Mouse (Mus musculus): ENCODE data around the gene Caprin1. TPM values are rescaled to one million over a fixed set of nuclear protein-coding genes. Genes with fewer than 3 reads are reported as not detected.
A peak's percentile ranks its signal among the peaks of the same experiment; 100 is the strongest.

Gene Caprin1
- polyA plus RNA-seq (2016; fragmentation: Nextera tagmentation; extraction: Ambion mirVana) = 477 and 499 TPM in 2 replicates

- H3K9me3 ChIP-seq = no peaks in the 10 kb centered on the region
- H3K27me3 ChIP-seq (ENCODE audit: insufficient read depth, poor library complexity, severe bottlenecking) = no peaks in the 10 kb centered on the region
- H3K36me3 ChIP-seq = peaks cover 31% of the 10 kb centered on the region
- H3K27ac ChIP-seq = peak within 1 kb of the TSS; percentile 100
- H3K4me1 ChIP-seq (replicated peaks) = peaks cover 31% of the 10 kb centered on the region
- peak within 1 kb of the TSS; percentile 98 for H3K4me3 ChIP-seq
- WGBS = 0% methylated on average over 33 of the region's 33 CpGs
- peak; percentile 95 for DNase-seq (ENCODE audit: low spot score)
Measured at GRCm38 (mm10) chr2:103797491-103798009, at the start of gene Caprin1. Gene Caprin1 (minus strand): TSS chr2:103797649.

GRCm38 (mm10) chr2:103846875-103847274, 49.4 kb upstream of the Caprin1 start:
- Histone ChIP-seq H3K36me3 (no peaks in the 10 kb centered on the region), H3K27ac (no peak overlapping the region)

GRCm38 (mm10) chr2:103846271-103846670, 48.8 kb upstream of the Caprin1 start:
- Histone ChIP-seq H3K36me3 (no peaks in the 10 kb centered on the region), H3K4me1 (replicated peaks) (no peaks in the 10 kb centered on the region), H3K27ac (no peak overlapping the region), H3K9me3 (no peaks in the 10 kb centered on the region), H3K27me3 (ENCODE audit: insufficient read depth, poor library complexity, severe bottlenecking) (no peaks in the 10 kb centered on the region), H3K4me3 (no peak overlapping the region)
- WGBS = 92% methylated on average over 4 of the region's 4 CpGs
- no peak for DNase-seq (ENCODE audit: low spot score)

More at GRCm38 (mm10) chr2:103846875-103847274, 49.4 kb upstream of the Caprin1 start:
- DNase-seq (ENCODE audit: low spot score) = no peak
- Histone ChIP-seq H3K4me1 (replicated peaks) (no peaks in the 10 kb centered on the region), H3K4me3 (no peak overlapping the region), H3K27me3 (ENCODE audit: insufficient read depth, poor library complexity, severe bottlenecking) (no peaks in the 10 kb centered on the region), H3K9me3 (no peaks in the 10 kb centered on the region)
- 88% methylated on average over 1 of the region's 1 CpGs for WGBS

- DNase-seq (ENCODE audit: low spot score) = no peak
- no peaks in the 10 kb centered on the region for H3K4me1 ChIP-seq (replicated peaks)
- H3K27me3 ChIP-seq (ENCODE audit: insufficient read depth, poor library complexity, severe bottlenecking) = no peaks in the 10 kb centered on the region
- H3K27ac ChIP-seq = no peak overlapping the region
- 89% methylated on average over 2 of the region's 2 CpGs for WGBS
- no peaks in the 10 kb centered on the region for H3K9me3 ChIP-seq
- no peak overlapping the region for H3K4me3 ChIP-seq
- no peaks in the 10 kb centered on the region for H3K36me3 ChIP-seq
Measured at GRCm38 (mm10) chr2:103844016-103844415, 46.6 kb upstream of the Caprin1 start.

- no peaks in the 10 kb centered on the region for H3K9me3 ChIP-seq
- no peaks in the 10 kb centered on the region for H3K4me1 ChIP-seq (replicated peaks)
- 96% methylated on average over 13 of the region's 13 CpGs for WGBS
- H3K36me3 ChIP-seq = no peaks in the 10 kb centered on the region
- H3K27me3 ChIP-seq (ENCODE audit: insufficient read depth, poor library complexity, severe bottlenecking) = no peaks in the 10 kb centered on the region
- no peak for DNase-seq (ENCODE audit: low spot score)
- H3K4me3 ChIP-seq = no peak overlapping the region
- H3K27ac ChIP-seq = no peak overlapping the region
Measured at GRCm38 (mm10) chr2:103843321-103843720, 45.9 kb upstream of the Caprin1 start.

- Histone ChIP-seq H3K4me3 (no peak overlapping the region), H3K27me3 (ENCODE audit: insufficient read depth, poor library complexity, severe bottlenecking) (no peaks in the 10 kb centered on the region), H3K9me3 (no peaks in the 10 kb centered on the region), H3K4me1 (replicated peaks) (no peaks in the 10 kb centered on the region), H3K27ac (no peak overlapping the region), H3K36me3 (no peaks in the 10 kb centered on the region)
- no peak for DNase-seq (ENCODE audit: low spot score)
- WGBS = 89% methylated on average over 5 of the region's 5 CpGs
Measured at GRCm38 (mm10) chr2:103842299-103842698, 44.9 kb upstream of the Caprin1 start.

- Histone ChIP-seq H3K27ac (no peak overlapping the region), H3K9me3 (no peaks in the 10 kb centered on the region), H3K36me3 (no peaks in the 10 kb centered on the region), H3K4me1 (replicated peaks) (peaks cover 7% of the 10 kb centered on the region; the same call in 1 of the 2 replicates), H3K27me3 (ENCODE audit: insufficient read depth, poor library complexity, severe bottlenecking) (no peaks in the 10 kb centered on the region), H3K4me3 (no peak overlapping the region)
- no peak for DNase-seq (ENCODE audit: low spot score)
- WGBS = 68% methylated on average over 3 of the region's 3 CpGs
Measured at GRCm38 (mm10) chr2:103838483-103838882, 41.0 kb upstream of the Caprin1 start.

- Histone ChIP-seq H3K27ac (no peak overlapping the region), H3K4me3 (no peak overlapping the region), H3K36me3 (no peaks in the 10 kb centered on the region), H3K4me1 (replicated peaks) (peaks cover 7% of the 10 kb centered on the region; the same call in 1 of the 2 replicates), H3K27me3 (ENCODE audit: insufficient read depth, poor library complexity, severe bottlenecking) (no peaks in the 10 kb centered on the region), H3K9me3 (no peaks in the 10 kb centered on the region)
- no peak for DNase-seq (ENCODE audit: low spot score)
- 86% methylated on average over 4 of the region's 4 CpGs for WGBS
Measured at GRCm38 (mm10) chr2:103837166-103837565, 39.7 kb upstream of the Caprin1 start.

- no peak overlapping the region for H3K4me3 ChIP-seq
- no peak for DNase-seq (ENCODE audit: low spot score)
- peaks cover 7% of the 10 kb centered on the region; the same call in 1 of the 2 replicates for H3K4me1 ChIP-seq (replicated peaks)
- H3K36me3 ChIP-seq = no peaks in the 10 kb centered on the region
- no peaks in the 10 kb centered on the region for H3K9me3 ChIP-seq
- no peaks in the 10 kb centered on the region for H3K27me3 ChIP-seq (ENCODE audit: insufficient read depth, poor library complexity, severe bottlenecking)
- 82% methylated on average over 11 of the region's 11 CpGs for WGBS
- H3K27ac ChIP-seq = no peak overlapping the region
Measured at GRCm38 (mm10) chr2:103835614-103836395, 38.4 kb upstream of the Caprin1 start.

- Histone ChIP-seq H3K4me1 (replicated peaks) (peaks cover 7% of the 10 kb centered on the region; the same call in 1 of the 2 replicates), H3K27me3 (ENCODE audit: insufficient read depth, poor library complexity, severe bottlenecking) (no peaks in the 10 kb centered on the region), H3K36me3 (no peaks in the 10 kb centered on the region), H3K27ac (no peak overlapping the region), H3K9me3 (no peaks in the 10 kb centered on the region), H3K4me3 (no peak overlapping the region)
- WGBS = 76% methylated on average over 3 of the region's 3 CpGs
- DNase-seq (ENCODE audit: low spot score) = no peak
Measured at GRCm38 (mm10) chr2:103833816-103834445, 36.5 kb upstream of the Caprin1 start.

- no peak overlapping the region for H3K4me3 ChIP-seq
- 62% methylated on average over 5 of the region's 5 CpGs for WGBS
- no peaks in the 10 kb centered on the region for H3K36me3 ChIP-seq
- H3K9me3 ChIP-seq = no peaks in the 10 kb centered on the region
- no peak for DNase-seq (ENCODE audit: low spot score)
- H3K4me1 ChIP-seq (replicated peaks) = peaks cover 7% of the 10 kb centered on the region; the same call in 1 of the 2 replicates
- no peaks in the 10 kb centered on the region for H3K27me3 ChIP-seq (ENCODE audit: insufficient read depth, poor library complexity, severe bottlenecking)
- no peak overlapping the region for H3K27ac ChIP-seq
Measured at GRCm38 (mm10) chr2:103832899-103833298, 35.5 kb upstream of the Caprin1 start.

- no peaks in the 10 kb centered on the region for H3K4me1 ChIP-seq (replicated peaks)
- no peak for DNase-seq (ENCODE audit: low spot score)
- H3K4me3 ChIP-seq = no peak overlapping the region
- no peaks in the 10 kb centered on the region for H3K9me3 ChIP-seq
- no peak overlapping the region for H3K27ac ChIP-seq
- no peaks in the 10 kb centered on the region for H3K36me3 ChIP-seq
- no peaks in the 10 kb centered on the region for H3K27me3 ChIP-seq (ENCODE audit: insufficient read depth, poor library complexity, severe bottlenecking)
Measured at GRCm38 (mm10) chr2:103828900-103829299, 31.5 kb upstream of the Caprin1 start.

GRCm38 (mm10) chr2:103824916-103825315, 27.5 kb upstream of the Caprin1 start:
- Histone ChIP-seq H3K4me1 (replicated peaks) (no peaks in the 10 kb centered on the region), H3K4me3 (no peak overlapping the region), H3K9me3 (no peaks in the 10 kb centered on the region), H3K27me3 (ENCODE audit: insufficient read depth, poor library complexity, severe bottlenecking) (no peaks in the 10 kb centered on the region), H3K27ac (no peak overlapping the region), H3K36me3 (no peaks in the 10 kb centered on the region)
- WGBS = 91% methylated on average over 4 of the region's 4 CpGs
- no peak for DNase-seq (ENCODE audit: low spot score)
